Mouse (Mus musculus) natural killer cell, adult 2 months (primary cell): ENCODE measurements around the gene Hira.
"Not testable (repeated sequence)": the region's sequence is repeated elsewhere in the genome, so short reads cannot be mapped to it uniquely, and the experiment has no call there.

Experiments used
- DNase-seq, 2 experiments: peaks; one replicate each; pipeline ENCODE4 v3.0.0; 2022; ENCODE audit warnings: low spot score in 2 of 2

Gene Hira

DNA sequence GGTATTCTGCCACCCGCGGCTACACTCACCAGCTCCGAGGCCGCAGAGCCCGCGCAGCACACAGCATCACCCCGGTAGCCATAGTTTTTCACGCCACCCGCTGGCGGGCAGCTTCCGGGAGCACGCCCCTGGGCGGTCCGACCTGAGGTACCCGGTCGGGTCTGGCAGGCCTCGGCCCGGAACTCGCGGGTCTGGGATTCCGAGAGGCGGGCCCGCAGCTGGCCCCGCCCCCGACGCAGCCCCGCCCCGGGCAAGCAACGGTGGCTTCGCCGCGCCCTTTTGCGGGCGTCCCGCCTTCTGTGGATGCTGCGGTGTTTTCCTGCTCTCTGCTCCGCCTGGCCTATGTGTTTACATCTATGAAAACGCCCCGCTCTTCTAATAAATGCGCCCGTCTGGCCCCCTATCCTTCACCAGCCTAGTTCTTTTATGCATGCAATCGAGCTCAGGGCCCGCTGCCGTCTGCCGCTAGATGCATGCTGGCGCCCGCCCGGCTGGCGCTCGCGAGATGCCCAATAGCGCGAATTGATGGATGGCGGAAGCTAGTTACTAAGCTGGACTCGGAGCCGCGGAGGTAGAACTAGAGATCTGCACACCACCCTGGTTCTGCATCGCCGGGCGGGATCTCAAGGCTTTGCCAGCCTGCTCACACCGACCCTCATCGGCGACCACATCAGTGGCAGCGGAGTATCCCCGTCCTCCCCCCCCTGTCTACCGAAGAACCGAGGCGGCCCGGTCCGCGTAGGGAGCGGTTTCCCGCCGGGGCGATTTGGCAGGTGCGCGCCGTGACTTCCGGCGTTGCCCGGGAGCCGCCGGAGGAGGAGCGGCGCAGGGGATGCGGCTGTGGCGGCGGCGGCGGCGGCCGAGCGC, at the start of gene Hira, which contains the start of gene Mrpl40:
Gene Hira, plus strand, starts transcription at position 596 of the 867 bp plus-strand sequence.
Gene Mrpl40, minus strand, starts transcription at position 421 of the 867 bp plus-strand sequence.
- peak; percentile 91 to 93 for DNase-seq

DNA sequence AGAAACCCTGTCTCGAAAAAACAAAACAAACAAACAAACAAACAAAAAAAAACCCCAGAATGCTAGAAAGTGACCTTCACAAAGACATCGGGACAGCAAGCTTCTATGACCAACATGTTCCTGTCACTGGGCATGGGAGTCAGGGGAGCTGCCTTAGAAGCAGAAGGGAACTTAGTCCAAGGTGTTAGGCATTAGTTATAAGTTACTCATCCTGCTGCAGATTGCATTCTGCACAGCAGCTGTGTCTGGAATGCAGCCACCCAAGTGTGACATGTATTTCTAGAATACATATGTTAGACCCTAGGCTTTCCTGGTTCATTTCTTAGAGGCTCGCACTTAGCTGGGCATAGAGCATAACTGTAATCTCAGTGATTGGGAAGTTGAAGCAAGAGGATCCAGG, 48.2 kb upstream of the Hira start:
- no peak for DNase-seq

DNA sequence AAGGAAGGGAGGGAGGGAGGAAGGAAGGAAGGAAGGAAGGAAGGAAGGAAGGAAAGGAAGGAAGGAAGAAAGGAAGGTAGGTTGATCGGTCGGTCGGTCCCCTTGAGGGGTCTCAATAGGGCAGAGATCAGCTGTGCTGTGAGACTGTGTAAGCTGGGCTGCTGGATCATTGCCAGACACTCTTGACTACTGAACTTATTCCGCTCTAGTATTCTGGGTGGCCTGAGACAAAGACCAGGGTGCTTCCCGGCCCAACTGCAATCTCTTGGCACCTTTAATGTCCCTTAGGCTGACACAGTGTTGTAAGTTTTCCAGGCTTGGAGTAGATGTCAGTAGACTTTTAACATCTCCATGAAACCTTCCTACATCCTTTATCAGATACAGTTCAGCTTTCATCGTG, 47.7 kb upstream of the Hira start:
- DNase-seq = no peak

DNA sequence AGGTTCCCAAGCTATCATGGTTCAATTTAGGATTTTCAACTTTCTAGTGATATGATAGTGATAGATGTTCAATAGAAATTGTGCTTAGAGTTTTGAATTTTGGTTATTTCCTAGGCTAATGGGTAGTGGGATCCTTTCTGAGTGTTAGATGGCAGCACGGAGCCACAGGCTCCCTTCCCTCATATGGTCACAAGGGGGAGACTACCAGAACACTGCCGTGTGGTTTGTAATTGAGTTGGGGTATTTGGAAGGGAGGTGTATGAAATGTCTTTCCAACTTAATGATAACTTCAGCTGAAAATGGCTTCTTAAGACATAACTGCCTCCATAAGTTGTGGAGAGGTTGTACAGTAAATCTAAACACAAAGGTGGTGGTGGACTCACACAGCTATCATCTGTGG, 43.4 kb upstream of the Hira start:
- DNase-seq = no peak

DNA sequence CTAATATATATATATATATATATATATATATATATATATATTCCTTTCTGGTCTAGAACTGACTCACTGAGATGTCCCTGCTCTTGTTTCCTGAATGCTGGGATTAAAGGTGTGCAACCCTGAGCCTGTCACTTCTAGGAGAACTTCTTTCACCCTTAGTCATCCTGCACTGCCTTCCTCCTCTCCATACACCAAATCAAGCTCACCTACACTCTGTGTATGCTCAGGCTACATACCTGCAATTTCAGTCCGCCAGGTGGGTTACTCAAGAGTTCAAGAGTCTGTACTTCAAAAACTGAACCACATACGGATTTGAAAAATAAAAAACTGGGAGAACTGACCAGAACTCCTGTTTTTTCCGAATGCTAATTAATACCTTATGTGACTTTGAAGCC, 40.8 kb upstream of the Hira start:
- no peak for DNase-seq

DNA sequence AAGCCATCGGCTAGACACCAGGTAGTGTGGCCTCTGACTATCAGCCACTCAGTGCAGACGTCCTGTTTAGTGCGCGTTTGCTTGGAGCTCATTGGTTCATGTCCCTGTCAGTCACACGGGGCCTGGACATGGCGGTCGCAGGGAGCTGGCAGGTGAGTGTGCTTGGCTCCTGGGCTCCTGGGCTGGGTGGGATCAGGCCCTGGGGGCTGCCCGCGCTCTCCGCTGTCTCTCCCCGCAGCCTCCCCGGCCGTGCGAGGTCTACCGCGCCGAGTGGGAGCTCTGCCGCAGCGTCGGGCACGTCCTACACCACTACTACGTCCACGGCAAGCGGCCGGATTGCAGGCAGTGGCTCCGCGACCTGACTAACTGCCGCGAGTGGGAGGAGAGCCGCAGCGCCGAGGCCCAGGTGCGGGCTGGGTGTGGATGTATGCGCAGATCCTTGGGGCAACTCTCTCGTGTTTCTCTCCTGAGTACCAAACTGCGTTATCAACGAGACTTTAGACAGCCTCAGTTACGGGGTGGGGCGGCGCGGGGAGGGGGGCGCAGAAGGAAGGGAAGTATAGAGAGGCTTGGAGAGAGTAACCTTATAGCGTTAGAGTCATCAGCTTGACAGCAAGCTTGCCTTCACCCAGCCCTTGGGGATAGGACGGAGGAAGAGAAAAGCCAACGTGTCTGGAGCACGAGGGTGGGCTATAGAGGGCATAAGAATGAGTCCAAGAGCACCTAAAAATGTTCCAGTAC, 40.2 kb upstream of the Hira start, which contains the start of the genes 2510002D24Rik and Gm28539:
Gene 2510002D24Rik, plus strand, starts transcription at position 111 of the 741 bp plus-strand sequence.
Gene Gm28539, plus strand, starts transcription at position 117 of the 741 bp plus-strand sequence.
- peak; percentile 90 to 92 for DNase-seq

DNA sequence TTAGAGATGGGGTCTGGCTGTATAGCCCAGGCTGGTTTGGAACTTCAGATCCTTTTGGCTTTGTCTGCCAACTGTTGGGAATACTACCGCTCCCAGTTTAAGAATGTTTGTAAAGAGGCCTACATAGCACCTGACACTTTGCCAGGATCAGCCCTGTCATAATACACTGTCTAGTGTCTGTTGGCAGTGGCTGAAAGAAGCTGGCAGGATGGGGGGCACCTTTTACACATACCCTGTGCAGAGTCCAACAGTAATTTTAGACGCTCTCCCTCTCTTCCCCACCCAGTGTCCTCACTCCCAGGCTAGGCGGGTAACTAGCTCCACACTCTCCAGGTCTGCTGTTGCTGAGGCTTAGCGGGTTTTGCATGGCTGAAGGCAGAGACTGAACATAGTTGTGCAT, 38.5 kb upstream of the Hira start:
- DNase-seq = no peak

DNA sequence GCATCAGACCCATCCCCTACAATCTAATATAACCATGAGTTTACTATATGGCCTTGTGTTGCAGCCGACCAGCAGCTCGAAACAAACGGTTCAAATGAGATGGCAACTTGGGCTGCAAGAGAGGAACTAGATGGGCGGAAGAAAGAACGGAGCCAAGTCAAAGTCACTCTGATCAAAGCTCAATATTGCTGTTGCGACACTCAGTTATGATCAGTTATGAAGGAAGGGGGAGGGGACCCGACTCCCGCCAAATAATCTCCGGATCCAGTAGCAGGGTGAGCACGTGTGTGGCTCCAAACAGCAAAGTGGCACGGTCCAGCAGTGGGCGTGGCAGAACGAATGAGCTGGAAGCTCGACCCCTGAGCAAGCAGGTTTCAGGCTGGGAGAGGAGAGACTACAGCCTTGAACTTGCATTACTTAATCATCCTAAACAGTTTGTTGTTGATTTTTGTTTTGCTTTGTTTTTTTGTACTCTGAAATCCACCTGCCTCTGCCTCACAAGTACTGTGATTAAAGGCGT, 30.5 kb upstream of the Hira start:
- no peak for DNase-seq

DNA sequence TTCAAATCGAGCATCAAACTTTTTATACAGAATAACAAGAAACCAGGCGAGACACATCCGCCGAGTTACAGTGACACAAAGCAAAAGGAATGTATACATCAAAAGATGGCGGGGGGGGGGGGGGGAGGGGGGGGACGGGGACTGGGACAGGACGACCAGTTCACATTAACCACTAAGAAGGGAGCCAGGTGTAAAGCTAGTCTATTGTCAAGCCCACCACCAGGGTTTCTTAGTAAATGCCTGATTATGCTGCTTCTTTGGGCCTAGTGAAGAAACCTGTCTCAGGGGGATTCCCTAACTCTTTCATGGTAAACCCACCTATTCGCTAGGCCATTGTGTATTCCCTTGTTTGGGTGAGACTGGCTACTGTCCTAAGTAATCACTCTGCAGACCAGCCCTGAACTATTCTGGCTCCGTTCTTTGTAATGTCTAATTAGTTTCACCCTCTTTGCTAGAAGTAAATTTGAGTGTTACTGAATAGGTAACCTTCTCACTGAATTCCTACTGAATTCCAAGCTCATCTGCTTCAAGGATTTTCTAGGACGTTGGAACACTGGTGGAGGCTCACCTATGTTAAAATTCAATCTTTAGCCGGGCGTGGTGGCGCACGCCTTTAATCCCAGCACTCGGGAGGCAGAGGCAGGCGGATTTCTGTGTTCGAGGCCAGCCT, 27.2 kb upstream of the Hira start:
- not testable (repeated sequence) for DNase-seq

DNA sequence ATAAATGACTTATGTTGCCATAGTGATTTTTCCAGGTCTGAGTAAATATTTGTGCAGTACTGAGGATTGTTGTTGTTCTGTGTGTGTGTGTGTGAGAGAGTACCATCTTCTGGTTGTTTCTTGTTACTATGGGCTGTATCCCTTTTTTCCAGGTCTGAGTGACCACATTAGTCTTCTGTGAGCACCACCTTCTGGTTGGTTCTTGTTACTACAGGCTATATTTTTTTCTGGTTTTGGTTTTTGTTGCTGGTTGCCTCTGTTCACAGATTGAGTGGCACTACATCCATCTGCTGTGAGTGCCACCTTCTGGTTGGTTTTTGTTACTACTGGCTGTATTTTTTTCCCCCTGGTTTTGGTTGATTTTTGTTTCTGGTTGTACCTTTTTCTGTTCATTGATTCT, 18.3 kb upstream of the Hira start:
- DNase-seq = peak; percentile 53 to 56

DNA sequence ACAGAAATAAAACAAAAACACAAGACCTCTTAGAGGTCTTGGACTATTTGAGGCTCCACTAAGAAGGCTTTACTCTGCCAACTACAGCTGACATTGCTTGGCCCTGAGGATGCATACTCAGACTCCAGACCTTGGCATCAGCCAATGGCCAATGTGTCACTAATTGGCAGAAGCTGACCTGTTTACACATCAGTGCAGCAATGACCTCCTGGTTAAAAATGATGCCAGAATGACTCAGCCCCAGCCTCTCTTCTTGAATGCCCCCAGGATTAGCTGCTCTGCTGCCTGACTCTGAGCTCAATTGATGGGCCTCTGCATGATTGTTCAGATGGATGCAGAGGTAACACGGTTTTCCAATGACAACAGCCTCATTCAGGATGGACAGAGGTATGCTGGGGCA, 16.7 kb upstream of the Hira start:
- no peak for DNase-seq

DNA sequence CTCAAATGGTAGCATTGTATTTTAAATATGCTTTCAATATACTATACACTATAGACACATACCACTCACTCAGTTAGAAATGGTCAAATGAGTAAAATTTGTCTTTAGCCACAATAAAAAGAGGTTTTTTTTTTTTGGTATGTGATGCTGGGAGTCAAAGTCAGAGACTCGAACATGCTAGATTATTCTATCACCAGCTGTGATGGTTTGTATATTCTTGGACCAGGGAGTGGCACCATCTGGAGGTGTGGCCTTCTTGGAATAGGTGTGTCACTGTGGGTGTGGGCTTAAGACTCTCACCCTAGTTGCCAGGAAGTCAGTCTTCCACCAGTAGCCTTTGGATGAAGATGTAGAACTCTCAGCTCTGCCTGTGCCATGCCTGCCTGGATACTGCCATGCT, 6.3 kb upstream of the Hira start:
- DNase-seq = not testable (repeated sequence)

DNA sequence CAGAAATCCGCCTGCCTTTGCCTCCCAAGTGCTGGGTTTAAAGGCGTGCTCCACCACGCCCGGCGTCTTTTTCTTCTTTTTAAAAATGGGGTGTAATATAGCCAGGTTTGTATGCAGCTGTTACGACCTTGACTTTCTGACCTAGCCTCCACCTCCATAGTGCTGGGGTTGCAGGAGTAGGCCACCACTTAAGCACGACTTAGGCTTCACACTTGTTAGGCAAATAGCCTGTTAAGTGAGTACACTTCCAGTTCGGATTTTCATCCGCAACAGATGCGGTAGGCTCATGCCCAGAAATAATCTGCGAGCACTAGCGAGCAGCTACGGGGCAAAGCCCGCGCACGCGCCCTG, 771 bp upstream of the Hira start:
- no peak for DNase-seq

DNA sequence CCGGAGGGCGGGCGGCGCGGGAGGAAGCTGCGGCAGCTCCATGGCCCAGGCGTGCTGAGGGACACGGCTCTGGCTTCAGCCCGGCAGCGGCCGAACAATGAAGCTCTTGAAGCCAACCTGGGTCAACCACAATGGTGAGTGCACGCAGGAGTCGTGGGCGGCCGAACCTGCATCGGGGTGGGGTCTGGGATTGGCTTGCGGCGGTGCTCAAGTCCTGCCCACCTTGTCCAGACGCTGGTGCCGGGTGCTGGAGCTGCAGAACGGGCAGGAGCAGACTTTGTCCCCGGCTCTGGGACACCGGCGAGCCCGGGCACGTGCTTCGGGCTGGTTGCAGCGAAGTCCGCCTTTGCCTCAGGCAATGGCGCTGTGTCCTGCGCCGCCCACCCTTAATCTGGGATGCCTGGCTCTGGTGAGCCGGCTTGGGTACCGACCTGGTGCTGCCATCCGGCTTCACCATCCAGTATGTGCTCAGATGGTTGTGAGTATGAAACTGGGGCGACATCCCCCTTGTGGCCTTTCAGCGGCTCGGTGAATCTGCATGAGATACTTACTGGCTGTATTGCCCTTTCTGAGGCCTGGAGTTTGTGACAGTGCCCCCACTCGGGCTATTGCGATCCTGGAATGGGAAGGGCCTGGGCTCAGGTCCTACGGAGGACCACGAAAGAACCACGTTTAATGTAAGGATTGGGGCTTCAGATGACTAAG, 701 bp downstream of the Hira start:
- DNase-seq = peak; percentile 51 to 69

DNA sequence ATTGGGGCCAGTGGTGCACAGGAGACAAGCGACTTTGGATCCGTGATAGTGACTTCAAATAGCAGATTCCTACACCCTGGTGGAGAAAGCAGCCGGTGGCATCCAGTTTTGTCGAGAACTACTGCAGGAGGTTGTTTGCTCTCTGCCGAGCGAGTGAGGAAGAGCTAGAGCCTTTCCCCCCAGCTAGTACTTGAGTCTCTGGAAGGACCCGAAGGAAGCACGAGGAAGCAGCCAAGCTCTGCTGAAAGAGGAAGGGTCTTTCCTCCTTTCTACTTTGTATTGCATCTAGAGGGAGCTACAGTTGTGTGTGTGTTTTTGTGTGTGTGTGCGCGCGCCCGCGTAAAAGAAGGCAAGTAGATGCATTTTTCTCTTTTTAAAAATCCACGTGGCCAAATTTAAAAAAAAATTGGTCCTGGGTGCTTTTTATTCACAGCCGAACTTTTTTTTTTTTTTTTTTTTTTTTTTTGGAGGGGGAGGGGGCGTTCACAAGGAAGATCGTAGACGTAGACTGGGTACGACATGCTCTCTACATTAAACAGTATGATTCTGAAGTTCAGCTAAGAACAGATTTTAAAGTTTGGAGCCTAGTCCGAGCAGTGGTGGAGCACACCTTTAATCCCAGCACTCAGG, 1.4 kb downstream of the Hira start:
- DNase-seq = no peak

DNA sequence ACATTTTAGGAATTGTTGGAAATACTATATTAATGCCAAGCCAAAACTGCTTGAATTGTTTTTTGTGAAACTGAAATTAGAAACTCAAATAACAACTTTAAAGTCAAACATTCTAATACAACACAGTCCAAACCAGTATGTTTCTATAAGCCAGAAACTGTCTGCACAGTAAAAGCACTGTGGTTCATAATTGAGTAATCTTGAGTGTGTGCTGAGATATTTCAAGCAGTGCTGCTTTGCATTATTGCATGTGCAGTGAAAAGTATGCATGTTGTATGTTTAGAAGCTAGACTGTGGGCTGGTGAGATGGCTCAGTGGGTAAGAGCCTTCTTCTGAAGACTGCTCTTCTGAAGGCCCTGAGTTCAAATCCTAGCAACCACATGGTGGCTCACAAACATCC, 7.2 kb downstream of the Hira start:
- DNase-seq = no peak

DNA sequence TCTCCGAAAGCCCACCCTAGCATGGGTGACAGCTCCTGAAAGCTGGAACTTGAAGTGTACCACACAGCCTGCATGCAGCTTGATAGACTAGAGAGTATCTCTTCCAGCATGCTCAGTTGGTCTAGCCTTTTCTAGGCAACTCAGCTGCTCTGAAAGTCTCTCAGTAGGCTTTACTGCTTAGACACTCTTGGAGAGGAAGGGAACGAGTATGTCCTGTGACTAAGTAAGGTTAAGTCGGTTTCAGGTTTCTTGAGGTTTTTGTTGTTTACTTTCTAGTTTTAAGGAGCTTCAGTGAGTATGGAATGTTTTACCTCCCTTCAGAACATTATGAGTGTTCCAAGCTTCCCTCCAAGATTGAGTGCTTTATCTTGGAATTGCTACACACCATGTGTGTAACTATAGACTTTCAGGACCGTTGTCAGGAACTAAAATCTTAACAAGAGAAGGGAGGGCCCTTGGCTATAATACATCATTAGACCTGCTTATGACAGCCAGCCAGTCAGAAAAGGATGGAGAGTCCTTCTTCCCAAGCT, 17.1 kb downstream of the Hira start:
- no peak for DNase-seq

DNA sequence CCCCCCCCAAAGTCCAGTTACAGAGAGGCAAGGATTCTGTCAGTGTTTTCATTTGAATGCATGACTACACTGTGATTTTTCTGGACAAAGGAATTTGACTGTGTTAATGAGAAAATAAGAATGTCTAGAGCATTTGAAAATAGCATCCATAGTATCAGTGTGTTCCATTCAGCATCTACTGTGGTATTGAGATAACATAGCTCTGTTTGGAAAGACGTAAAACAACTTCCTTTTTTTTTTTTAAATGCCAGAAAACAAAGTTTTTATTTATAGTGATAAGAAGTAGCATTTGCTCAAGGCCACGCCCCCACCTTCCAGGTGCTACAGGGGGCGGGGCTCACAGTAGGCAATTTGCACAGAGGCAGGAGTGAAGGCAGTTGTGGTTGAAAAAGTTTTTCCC, 18.4 kb downstream of the Hira start:
- DNase-seq = no peak

DNA sequence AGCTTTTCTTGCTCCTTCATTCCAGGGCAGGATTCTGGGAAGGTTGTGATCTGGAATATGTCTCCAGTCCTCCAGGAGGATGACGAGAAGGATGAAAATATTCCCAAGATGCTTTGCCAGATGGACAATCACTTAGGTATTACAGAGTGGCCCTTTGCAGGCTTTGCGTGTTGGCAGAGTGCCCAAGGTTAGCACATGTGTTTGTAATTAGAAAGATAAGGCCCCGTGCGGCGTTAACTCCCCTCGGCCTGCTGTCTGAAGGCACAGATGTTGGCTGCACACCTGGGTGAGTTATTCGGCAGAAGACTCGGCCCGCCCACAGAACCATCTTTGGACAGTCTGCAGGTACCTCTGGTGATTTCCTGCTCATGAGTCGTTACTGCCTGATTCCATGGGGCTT, 19.6 kb downstream of the Hira start:
- no peak for DNase-seq

DNA sequence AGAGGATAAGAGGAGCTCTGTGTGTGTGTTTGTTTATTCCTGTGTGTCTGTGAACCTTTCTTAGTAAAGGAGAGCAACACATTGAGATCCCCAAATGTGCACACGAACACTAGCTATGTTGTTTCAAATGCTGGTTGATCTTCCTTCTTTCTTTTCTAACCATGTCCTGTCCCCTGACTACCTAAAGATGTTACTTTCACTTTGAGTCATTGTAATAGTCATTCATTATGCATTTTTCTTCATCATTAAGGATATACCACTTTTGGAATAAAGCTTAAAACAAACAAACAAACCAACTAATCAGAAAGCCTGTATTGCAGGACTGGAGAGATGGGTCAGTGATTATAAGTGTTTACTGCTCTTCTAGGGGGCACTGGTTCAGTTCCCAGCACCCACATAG, 28.8 kb downstream of the Hira start:
- no peak for DNase-seq

DNA sequence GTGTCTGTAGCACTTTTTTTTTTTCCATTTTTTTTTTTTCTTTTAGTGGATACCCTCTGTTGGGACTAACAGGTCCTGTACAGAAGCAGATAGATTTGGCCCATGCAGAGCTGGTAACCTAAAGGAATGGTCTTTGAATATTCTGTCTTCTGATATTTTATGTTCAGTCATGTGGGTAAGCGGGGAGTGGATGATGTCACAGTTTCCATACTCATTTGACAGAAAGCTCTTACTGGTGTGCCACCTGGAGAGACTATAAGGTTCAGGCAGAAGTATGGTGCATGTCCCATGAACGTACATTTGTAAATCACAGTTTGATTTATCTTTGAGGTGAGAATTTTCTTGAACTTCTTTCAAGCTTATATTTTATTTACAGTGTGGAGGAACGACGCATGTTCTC, 39.2 kb downstream of the Hira start:
- no peak for DNase-seq
